Mouse (Mus musculus): ENCODE measurements at regions not wholly inside any gene's neighbourhood (a gene's known extent, or its start where the extent isn't known, plus 50 kb on each side); places are given as distances from the start of the nearest gene placed in this dataset.

GRCm38 (mm10) chr9:92045472-92045905 is 147.2 kb upstream of the Plscr5 start:
- Histone ChIP-seq H3K4me3 (ENCODE audit: low read depth, low read length) (no peak overlapping the region), H3K9me3 (replicated peaks; ENCODE audit: control insufficient read depth, low read length) (no peaks in the 10 kb centered on the region), H3K9ac (replicated peaks; ENCODE audit: low read depth, low read length) (no peak overlapping the region), H3K27me3 (ENCODE audit: control insufficient read depth, insufficient read depth, low read length) (no peaks in the 10 kb centered on the region), H3K36me3 (replicated peaks; ENCODE audit: control insufficient read depth, insufficient read depth, low read length) (no peaks in the 10 kb centered on the region), H3K27ac (ENCODE audit: low read depth) (no peak overlapping the region), H3K4me2 (ENCODE audit: low read depth, low read length) (no peak overlapping the region), H3K4me1 (ENCODE audit: control insufficient read depth, insufficient read depth) (no peaks in the 10 kb centered on the region)
- TF ChIP-seq EP300 (IDR thresholded peaks at IDR 0.05; ENCODE audit: low read depth) (no peak), CTCF (IDR thresholded peaks at IDR 0.05; ENCODE audit: low read depth) (no peak)
- DNase-seq (ENCODE audit: low spot score): no peak
- ATAC-seq (ENCODE audit: insufficient read depth, low read depth): no peak
- 44% methylated on average over 3 of the region's 3 CpGs for WGBS

- 71% methylated on average over 9 of the region's 9 CpGs for WGBS
- Histone ChIP-seq H3K9ac (replicated peaks; ENCODE audit: low read depth, low read length) (no peak overlapping the region), H3K4me3 (ENCODE audit: low read depth, low read length) (no peak overlapping the region), H3K4me1 (ENCODE audit: control insufficient read depth, insufficient read depth) (no peaks in the 10 kb centered on the region), H3K36me3 (replicated peaks; ENCODE audit: control insufficient read depth, insufficient read depth, low read length) (no peaks in the 10 kb centered on the region), H3K9me3 (replicated peaks; ENCODE audit: control insufficient read depth, low read length) (no peaks in the 10 kb centered on the region), H3K27ac (ENCODE audit: low read depth) (no peak overlapping the region), H3K27me3 (ENCODE audit: control insufficient read depth, insufficient read depth, low read length) (no peaks in the 10 kb centered on the region), H3K4me2 (ENCODE audit: low read depth, low read length) (no peak overlapping the region)
- DNase-seq (ENCODE audit: low spot score) (no peak), ATAC-seq (ENCODE audit: insufficient read depth, low read depth) (no peak)
- TF ChIP-seq EP300 (IDR thresholded peaks at IDR 0.05; ENCODE audit: low read depth): no peak
- no peak for TF ChIP-seq CTCF (IDR thresholded peaks at IDR 0.05; ENCODE audit: low read depth)
Observed at GRCm38 (mm10) chr9:92044161-92044560, 148.6 kb upstream of the Plscr5 start.

DNA sequence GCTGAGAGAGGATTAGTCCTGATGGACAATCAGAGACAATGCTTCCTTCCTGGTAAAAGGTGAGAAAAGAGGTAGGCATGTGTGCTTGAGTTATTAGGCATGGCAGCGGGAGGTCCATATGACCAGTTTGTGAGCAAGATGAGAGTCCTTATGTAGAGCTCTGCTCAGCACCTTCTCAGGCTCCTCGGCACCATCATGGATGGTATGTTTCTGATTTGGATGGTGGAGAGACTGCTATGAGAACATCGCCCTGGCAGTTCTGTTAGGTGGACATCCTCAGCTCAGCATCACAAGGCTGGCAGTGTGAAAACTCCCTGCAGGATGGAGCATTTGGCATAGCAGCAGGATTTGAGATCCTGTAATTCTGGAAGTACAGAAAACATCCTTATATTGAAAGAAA is 176.2 kb upstream of the Plscr5 start:
- ATAC-seq (ENCODE audit: insufficient read depth, low read depth): no peak
- H3K27me3 ChIP-seq (ENCODE audit: control insufficient read depth, insufficient read depth, low read length): no peaks in the 10 kb centered on the region
- TF ChIP-seq EP300 (IDR thresholded peaks at IDR 0.05; ENCODE audit: low read depth) (no peak), CTCF (IDR thresholded peaks at IDR 0.05; ENCODE audit: low read depth) (no peak)
- no peaks in the 10 kb centered on the region for H3K4me1 ChIP-seq (ENCODE audit: control insufficient read depth, insufficient read depth)
- H3K4me2 ChIP-seq (ENCODE audit: low read depth, low read length): no peak overlapping the region
- H3K9me3 ChIP-seq (replicated peaks; ENCODE audit: control insufficient read depth, low read length): no peaks in the 10 kb centered on the region
- no peak for DNase-seq (ENCODE audit: low spot score)
- no peak overlapping the region for H3K4me3 ChIP-seq (ENCODE audit: low read depth, low read length)
- H3K27ac ChIP-seq (ENCODE audit: low read depth): no peak overlapping the region
- WGBS: 73% methylated on average over 3 of the region's 3 CpGs
- no peak overlapping the region for H3K9ac ChIP-seq (replicated peaks; ENCODE audit: low read depth, low read length)
- H3K36me3 ChIP-seq (replicated peaks; ENCODE audit: control insufficient read depth, insufficient read depth, low read length): no peaks in the 10 kb centered on the region

GRCm38 (mm10) chr9:92015923-92016322 is 176.8 kb upstream of the Plscr5 start:
- no peak overlapping the region for H3K4me2 ChIP-seq (ENCODE audit: low read depth, low read length)
- no peak overlapping the region for H3K27ac ChIP-seq (ENCODE audit: low read depth)
- H3K36me3 ChIP-seq (replicated peaks; ENCODE audit: control insufficient read depth, insufficient read depth, low read length): no peaks in the 10 kb centered on the region
- 52% methylated on average over 3 of the region's 3 CpGs for WGBS
- no peaks in the 10 kb centered on the region for H3K27me3 ChIP-seq (ENCODE audit: control insufficient read depth, insufficient read depth, low read length)
- ATAC-seq (ENCODE audit: insufficient read depth, low read depth) (no peak), DNase-seq (ENCODE audit: low spot score) (no peak)
- no peak overlapping the region for H3K4me3 ChIP-seq (ENCODE audit: low read depth, low read length)
- no peak overlapping the region for H3K9ac ChIP-seq (replicated peaks; ENCODE audit: low read depth, low read length)
- no peak for TF ChIP-seq EP300 (IDR thresholded peaks at IDR 0.05; ENCODE audit: low read depth)
- TF ChIP-seq CTCF (IDR thresholded peaks at IDR 0.05; ENCODE audit: low read depth): no peak
- no peaks in the 10 kb centered on the region for H3K9me3 ChIP-seq (replicated peaks; ENCODE audit: control insufficient read depth, low read length)
- H3K4me1 ChIP-seq (ENCODE audit: control insufficient read depth, insufficient read depth): no peaks in the 10 kb centered on the region

GRCm38 (mm10) chr9:91988240-91988639 is 204.5 kb upstream of the Plscr5 start:
- no peaks in the 10 kb centered on the region for H3K27me3 ChIP-seq (ENCODE audit: control insufficient read depth, insufficient read depth, low read length)
- ATAC-seq (ENCODE audit: insufficient read depth, low read depth) (no peak), DNase-seq (ENCODE audit: low spot score) (no peak)
- 40% methylated on average over 2 of the region's 2 CpGs for WGBS
- no peaks in the 10 kb centered on the region for H3K36me3 ChIP-seq (replicated peaks; ENCODE audit: control insufficient read depth, insufficient read depth, low read length)
- H3K27ac ChIP-seq (ENCODE audit: low read depth): no peak overlapping the region
- TF ChIP-seq EP300 (IDR thresholded peaks at IDR 0.05; ENCODE audit: low read depth): no peak
- no peak for TF ChIP-seq CTCF (IDR thresholded peaks at IDR 0.05; ENCODE audit: low read depth)
- no peak overlapping the region for H3K4me2 ChIP-seq (ENCODE audit: low read depth, low read length)
- H3K9ac ChIP-seq (replicated peaks; ENCODE audit: low read depth, low read length): no peak overlapping the region
- no peaks in the 10 kb centered on the region for H3K4me1 ChIP-seq (ENCODE audit: control insufficient read depth, insufficient read depth)
- H3K4me3 ChIP-seq (ENCODE audit: low read depth, low read length): no peak overlapping the region
- no peaks in the 10 kb centered on the region for H3K9me3 ChIP-seq (replicated peaks; ENCODE audit: control insufficient read depth, low read length)

- Histone ChIP-seq H3K4me3 (ENCODE audit: low read depth, low read length) (no peak overlapping the region), H3K4me2 (ENCODE audit: low read depth, low read length) (no peak overlapping the region), H3K4me1 (ENCODE audit: control insufficient read depth, insufficient read depth) (no peaks in the 10 kb centered on the region), H3K27ac (ENCODE audit: low read depth) (no peak overlapping the region), H3K9me3 (replicated peaks; ENCODE audit: control insufficient read depth, low read length) (no peaks in the 10 kb centered on the region), H3K9ac (replicated peaks; ENCODE audit: low read depth, low read length) (no peak overlapping the region), H3K36me3 (replicated peaks; ENCODE audit: control insufficient read depth, insufficient read depth, low read length) (no peaks in the 10 kb centered on the region), H3K27me3 (ENCODE audit: control insufficient read depth, insufficient read depth, low read length) (no peaks in the 10 kb centered on the region)
- ATAC-seq (ENCODE audit: insufficient read depth, low read depth) (no peak), DNase-seq (ENCODE audit: low spot score) (no peak)
- TF ChIP-seq EP300 (IDR thresholded peaks at IDR 0.05; ENCODE audit: low read depth) (no peak), CTCF (IDR thresholded peaks at IDR 0.05; ENCODE audit: low read depth) (no peak)
- WGBS: 65% methylated on average over 9 of the region's 9 CpGs
Observed at GRCm38 (mm10) chr9:91981955-91982621, 210.6 kb upstream of the Plscr5 start.

Measured in heart, postnatal 0 days (tissue).